Mouse (Mus musculus) hindbrain, postnatal 0 days (tissue): ENCODE measurements around the gene 1700011L22Rik. TPM values are rescaled to one million over a fixed set of nuclear protein-coding genes. Genes with fewer than 3 reads are reported as not detected.
A peak's percentile ranks its signal among the peaks of the same experiment; 100 is the strongest.

Source experiments
- ATAC-seq: fragments of 200-750 bp; cut with Nextera tagmentation; 2 replicates; pipeline ENCODE4 v1.8.0; 2017; ENCODE audit warnings: mild to moderate bottlenecking, moderate TSS enrichment, moderate library complexity
- DNase-seq: peaks from one replicate; pipeline ENCODE4 v3.0.0-alpha.2; 2015; ENCODE audit warnings: low spot score
- H3K27ac ChIP-seq: fragments of 300-500 bp; sonication (generic); 2 replicates; pipeline ENCODE4 v1.5.1; 2014; ENCODE audit warnings: mild to moderate bottlenecking
- H3K27me3 ChIP-seq: fragments of 300-500 bp; sonication (generic); 2 replicates; pipeline ENCODE4 v1.6.1; 2014; ENCODE audit warnings: low read length, mixed read lengths; ENCODE audit not compliant: insufficient read depth
- H3K36me3 ChIP-seq: fragments of 300-500 bp; sonication (generic); 2 replicates; pipeline ENCODE4 v1.6.1; 2014; ENCODE audit warnings: low read length, mixed read lengths; ENCODE audit not compliant: insufficient read depth
- H3K4me1 ChIP-seq: fragments of 300-500 bp; sonication (generic); 2 replicates; pipeline ENCODE4 v1.6.1; 2014; ENCODE audit warnings: antibody characterized with exemption, low read length, mixed read lengths; ENCODE audit not compliant: insufficient read depth
- H3K4me2 ChIP-seq: fragments of 300-500 bp; sonication (generic); 2 replicates; pipeline ENCODE4 v1.6.1; 2014; ENCODE audit warnings: low read depth, mild to moderate bottlenecking, low read length, moderate library complexity, mixed read lengths
- H3K4me3 ChIP-seq: fragments of 300-500 bp; sonication (generic); 2 replicates; pipeline ENCODE4 v1.5.1; 2014; ENCODE audit warnings: low read length
- H3K9ac ChIP-seq: fragments of 300-500 bp; sonication (generic); replicated peaks from 2 replicates; pipeline ENCODE4 v1.6.1; 2014; ENCODE audit warnings: mild to moderate bottlenecking, low read length, moderate library complexity, mixed read lengths
- H3K9me3 ChIP-seq: fragments of 300-500 bp; sonication (generic); 2 replicates; pipeline ENCODE4 v1.6.1; 2016; ENCODE audit warnings: low read length, mixed read lengths
- CTCF ChIP-seq: IDR thresholded peaks from 2 replicates; pipeline ENCODE4 v1.5.1; 2016; ENCODE audit warnings: antibody characterized with exemption, control low read depth, low read depth
- WGBS: fragments of 180-500 bp; shearing (Covaris S2); extraction: QIAGEN DNeasy Blood & Tissue Kit; methylation state at CpG from one replicate; pipeline ENCODE4 v1.1.7; 2014; 5-methylcytosine and 5-hydroxymethylcytosine counted together
- polyA plus RNA-seq: library from polyadenylated mRNA; unstranded; fragments of >200 nt; fragmentation: Nextera tagmentation; extraction: Ambion mirVana; gene quantifications from 2 replicates; pipeline ENCODE4 v1.2.1, GENCODE M21; 2015
- total RNA-seq: library from RNA; depleted of rRNA; stranded (reverse); fragments of >200 nt; gene quantifications from 2 replicates; pipeline ENCODE4 v1.2.3, GENCODE M21; 2014

Gene 1700011L22Rik
- total and polyA plus RNA-seq, 2 experiments from 2014 or later, result 0.25 TPM; not detected in 1

DNA sequence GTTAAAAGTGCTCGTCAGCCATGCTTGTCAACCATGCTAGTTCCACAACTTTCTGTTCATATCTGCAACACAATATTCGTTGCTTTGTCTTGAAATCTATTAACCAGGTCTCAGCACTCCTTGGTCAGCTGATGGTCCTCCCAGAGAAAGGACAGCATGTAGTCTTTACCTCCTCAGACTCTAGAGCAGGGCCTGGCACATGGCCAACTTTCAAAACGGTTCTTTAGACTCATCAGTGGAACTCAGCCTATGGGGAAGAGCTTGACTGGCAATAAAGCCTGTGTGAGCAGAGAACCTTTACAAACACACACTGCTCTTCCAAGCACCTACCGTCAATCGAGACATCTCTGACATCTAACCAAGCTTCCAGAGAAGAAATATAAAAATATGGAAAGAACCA is 41.2 kb upstream of the 1700011L22Rik start:
- H3K4me1 ChIP-seq, result peaks cover 11% of the 10 kb centered on the region
- H3K4me2 ChIP-seq, result no peak overlapping the region
- 65% methylated on average over 5 of the region's 5 CpGs for WGBS
- TF ChIP-seq CTCF, result no peak
- no peaks in the 10 kb centered on the region for H3K36me3 ChIP-seq
- no peak overlapping the region for H3K9ac ChIP-seq
- DNase-seq, result peak; percentile 13
- no peaks in the 10 kb centered on the region for H3K9me3 ChIP-seq
- no peak overlapping the region for H3K27ac ChIP-seq
- H3K27me3 ChIP-seq, result no peaks in the 10 kb centered on the region
- no peak overlapping the region for H3K4me3 ChIP-seq
- no peak for ATAC-seq

DNA sequence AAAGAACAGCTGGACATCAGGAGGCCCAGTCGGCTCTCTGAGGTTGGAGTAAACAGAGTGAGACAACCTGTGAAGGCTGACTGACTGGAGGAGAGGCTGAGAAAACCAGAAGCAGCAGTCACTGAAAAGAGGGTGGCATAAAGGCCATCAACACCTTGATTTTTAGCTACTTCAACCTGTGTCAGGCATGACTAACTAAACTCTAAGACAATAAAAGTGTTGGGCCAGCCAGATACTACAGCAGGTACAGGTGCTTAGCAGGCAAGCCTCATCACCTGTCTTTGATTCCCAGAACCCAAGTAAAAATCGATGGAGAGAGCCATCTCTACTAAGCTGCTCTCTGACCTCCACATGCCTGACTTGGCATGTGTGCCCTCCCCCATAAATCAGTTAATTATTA is 40.3 kb upstream of the 1700011L22Rik start:
- no peaks in the 10 kb centered on the region for H3K36me3 ChIP-seq
- 58% methylated on average over 2 of the region's 2 CpGs for WGBS

DNA sequence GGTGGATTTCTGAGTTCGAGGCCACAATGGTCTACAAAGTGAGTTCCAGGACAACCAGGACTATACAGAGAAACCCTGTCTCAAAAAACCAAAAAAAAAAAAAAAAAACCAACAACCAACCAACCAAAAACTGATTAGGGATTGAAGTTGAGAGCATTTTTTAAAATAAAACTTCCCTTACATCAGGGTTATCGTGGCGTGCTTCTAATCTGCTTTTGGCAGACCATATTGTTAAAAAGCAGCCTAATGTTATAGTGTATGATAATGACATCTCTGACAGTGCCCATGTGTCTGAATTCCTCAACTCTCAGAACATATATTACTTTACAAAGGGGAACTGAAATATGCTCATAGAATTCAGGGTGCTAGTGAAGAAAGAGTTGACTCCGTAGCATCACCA is 39.9 kb upstream of the 1700011L22Rik start:
- Histone ChIP-seq H3K27ac (no peak overlapping the region), H3K9me3 (no peaks in the 10 kb centered on the region), H3K9ac (no peak overlapping the region), H3K4me1 (peaks cover 5% of the 10 kb centered on the region), H3K27me3 (no peaks in the 10 kb centered on the region), H3K4me2 (no peak overlapping the region), H3K36me3 (0 out of 2 replicates have a peak, but pooled peaks cover 3% of the 10 kb centered on the region), H3K4me3 (no peak overlapping the region)
- DNase-seq (no peak), ATAC-seq (no peak)
- 94% methylated on average over 4 of the region's 4 CpGs for WGBS
- TF ChIP-seq CTCF, result no peak

More for the DNA sequence above, 40.3 kb upstream of the 1700011L22Rik start:
- H3K9ac ChIP-seq, result no peak overlapping the region
- no peak overlapping the region for H3K27ac ChIP-seq
- H3K9me3 ChIP-seq, result no peaks in the 10 kb centered on the region
- ATAC-seq, result no peak
- H3K27me3 ChIP-seq, result no peaks in the 10 kb centered on the region
- peaks cover 10% of the 10 kb centered on the region for H3K4me1 ChIP-seq
- DNase-seq, result no peak
- H3K4me2 ChIP-seq, result no peak overlapping the region
- no peak for TF ChIP-seq CTCF
- H3K4me3 ChIP-seq, result no peak overlapping the region

GRCm38 (mm10) chr8:79286424-79286823 is 38.1 kb upstream of the 1700011L22Rik start:
- Histone ChIP-seq H3K27me3 (no peaks in the 10 kb centered on the region), H3K4me2 (no peak overlapping the region), H3K9ac (no peak overlapping the region), H3K4me3 (no peak overlapping the region), H3K4me1 (no peaks in the 10 kb centered on the region), H3K9me3 (no peaks in the 10 kb centered on the region), H3K36me3 (0 out of 2 replicates have a peak, but pooled peaks cover 7% of the 10 kb centered on the region), H3K27ac (no peak overlapping the region)
- DNase-seq, result no peak
- no peak for TF ChIP-seq CTCF
- ATAC-seq, result no peak
- 90% methylated on average over 3 of the region's 3 CpGs for WGBS

DNA sequence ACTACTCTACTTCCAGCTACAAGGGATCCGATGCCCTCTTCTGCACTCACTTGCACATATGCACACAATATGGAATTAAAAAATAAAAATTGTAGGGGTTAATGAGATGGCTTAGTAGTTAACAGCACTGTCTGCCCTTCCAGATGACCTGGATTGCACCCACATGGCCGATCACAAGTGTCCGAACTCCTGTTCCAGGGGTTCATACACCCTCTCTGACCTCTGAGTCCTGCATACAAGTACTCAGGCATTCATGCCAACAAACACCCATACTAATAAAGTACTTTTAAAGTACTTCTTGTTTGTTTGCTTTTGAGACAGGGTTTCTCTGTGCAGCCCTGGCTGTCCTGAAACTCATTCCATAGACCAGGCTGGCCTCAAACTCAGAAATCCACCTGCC is 36.3 kb upstream of the 1700011L22Rik start:
- no peaks in the 10 kb centered on the region for H3K9me3 ChIP-seq
- H3K4me3 ChIP-seq, result no peak overlapping the region
- no peak for DNase-seq
- 92% methylated on average over 3 of the region's 3 CpGs for WGBS
- no peak overlapping the region for H3K9ac ChIP-seq
- no peaks in the 10 kb centered on the region for H3K27me3 ChIP-seq
- no peaks in the 10 kb centered on the region for H3K4me1 ChIP-seq
- no peak for TF ChIP-seq CTCF
- 0 out of 2 replicates have a peak, but pooled peaks cover 7% of the 10 kb centered on the region for H3K36me3 ChIP-seq
- no peak overlapping the region for H3K27ac ChIP-seq
- no peak overlapping the region for H3K4me2 ChIP-seq
- ATAC-seq, result no peak

- DNase-seq (no peak), ATAC-seq (no peak)
- Histone ChIP-seq H3K27ac (no peak overlapping the region), H3K9me3 (no peaks in the 10 kb centered on the region), H3K4me1 (no peaks in the 10 kb centered on the region), H3K36me3 (peaks cover 17% of the 10 kb centered on the region), H3K9ac (no peak overlapping the region), H3K4me3 (no peak overlapping the region), H3K27me3 (no peaks in the 10 kb centered on the region), H3K4me2 (no peak overlapping the region)
- TF ChIP-seq CTCF, result no peak
- 89% methylated on average over 6 of the region's 6 CpGs for WGBS
Observed at GRCm38 (mm10) chr8:79281376-79281890, 33.1 kb upstream of the 1700011L22Rik start.

DNA sequence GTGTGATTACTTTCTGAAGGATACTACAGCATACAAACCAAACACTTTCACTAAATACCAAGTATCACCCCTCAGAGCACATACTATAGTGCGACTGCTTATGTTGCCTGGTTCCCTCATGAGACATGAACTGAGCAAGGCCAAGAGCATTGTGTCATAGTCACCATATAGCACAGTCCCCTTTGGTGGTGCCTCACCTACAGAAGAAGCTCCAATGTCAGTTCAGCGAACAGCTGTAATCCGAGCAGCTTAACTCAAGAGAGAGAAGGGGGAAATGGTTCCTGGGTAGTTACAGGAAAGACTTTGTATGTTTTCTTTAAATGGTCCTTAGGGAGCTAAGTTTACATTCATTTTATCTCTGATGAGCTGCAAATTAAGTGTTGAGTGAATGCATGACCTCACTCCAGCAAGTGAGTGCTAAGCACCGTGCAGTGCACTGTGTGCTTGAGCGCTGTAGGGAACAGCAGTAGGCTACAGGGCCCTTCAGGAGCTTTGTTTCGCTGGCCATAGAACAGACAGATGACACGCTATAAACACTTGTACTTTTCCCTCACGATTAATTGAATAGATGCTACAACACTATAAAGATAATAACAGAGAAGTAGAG is 29.0 kb upstream of the 1700011L22Rik start:
- Histone ChIP-seq H3K4me1 (no peaks in the 10 kb centered on the region), H3K27ac (no peak overlapping the region), H3K9ac (no peak overlapping the region), H3K9me3 (no peaks in the 10 kb centered on the region), H3K36me3 (peaks cover 20% of the 10 kb centered on the region), H3K27me3 (no peaks in the 10 kb centered on the region), H3K4me3 (no peak overlapping the region), H3K4me2 (no peak overlapping the region)
- DNase-seq (no peak), ATAC-seq (no peak)
- TF ChIP-seq CTCF, result no peak
- 91% methylated on average over 8 of the region's 8 CpGs for WGBS
